Mouse (Mus musculus) macrophage (primary cell): ENCODE data around the gene Hjurp. TPM values are rescaled to one million over a fixed set of nuclear protein-coding genes. Genes with fewer than 3 reads are reported as not detected.

Experiments used
- H3K27ac ChIP-seq: fragments of 350-480 bp; formaldehyde crosslinking; 2 replicates; pipeline ENCODE4 v1.9.0; 2021
- H3K36me3 ChIP-seq: fragments of 350-480 bp; formaldehyde crosslinking; 2 replicates; pipeline ENCODE4 v1.9.0; 2021; ENCODE audit errors: inconsistent target
- H3K4me3 ChIP-seq: fragments of 350-480 bp; formaldehyde crosslinking; 2 replicates; pipeline ENCODE4 v1.9.0; 2021; ENCODE audit errors: inconsistent target
- H3K79me2 ChIP-seq: fragments of 350-480 bp; formaldehyde crosslinking; 2 replicates; pipeline ENCODE4 v1.9.0; 2021; ENCODE audit errors: inconsistent target
- WGBS: methylation state at CpG from one replicate; pipeline ENCODE4 v1.1.7; 2026; ENCODE audit warnings: inconsistent platforms; ENCODE audit not compliant: missing documents; 5-methylcytosine and 5-hydroxymethylcytosine counted together
- polyA plus RNA-seq: library from polyadenylated mRNA; stranded (reverse); fragments of 250-400 nt; gene quantifications from 3 replicates; pipeline ENCODE4 v1.2.4, GENCODE M21; 2018; ENCODE audit warnings: inconsistent platforms
- total RNA-seq, 78 experiments: library from RNA; depleted of rRNA; stranded (reverse); fragments of 250-400 nt; gene quantifications; 1 replicate in 9 of 78; 2 replicates in 24 of 78; 3 replicates in 43 of 78; 4 replicates in 2 of 78; pipeline ENCODE4 v1.2.4; 2018; ENCODE audit warnings: inconsistent platforms in 56 of 78

The Hjurp gene
- total RNA-seq (2018; cell fraction: chromatin; rRNA removed): 100 to 1,000 TPM in 8 of 26 experiments, 10 to 100 TPM in 18; 33.2 to 204 (median 77.5) TPM
- total RNA-seq (2018; cell fraction: cytosol; rRNA removed): 10 to 100 TPM in 17 of 26 experiments, 1 to 10 TPM in 9; 4.8 to 16.1 (median 11.3) TPM
- total RNA-seq (2018; cell fraction: nucleus; rRNA removed): 100 to 1,000 TPM in 1 of 26 experiments, 10 to 100 TPM in 25; 19.9 to 137 (median 39.6) TPM
- polyA plus RNA-seq: 11.5 to 23.0 TPM (median 11.6 TPM) in 3 replicates

GRCm38 (mm10) chr1:88277098-88277817 is at the start of gene Hjurp, which contains the start of gene Trpm8:
Gene Hjurp (minus strand): TSS chr1:88277633.
Gene Trpm8 (plus strand): TSS chr1:88277661.
- H3K36me3 ChIP-seq: peaks cover 11% of the 10 kb centered on the region; the same call in 1 of the 2 replicates
- peaks cover 40% of the 10 kb centered on the region for H3K79me2 ChIP-seq
- H3K4me3 ChIP-seq: peak within 1 kb of the TSS; percentile 56
- H3K27ac ChIP-seq: peak within 1 kb of the TSS; percentile 61
- whole genome bisulfite sequencing: under 1% methylated on average over 50 of the region's 50 CpGs

- 89% methylated on average over 3 of the region's 3 CpGs for WGBS
- Histone ChIP-seq H3K79me2 (no peaks in the 10 kb centered on the region), H3K27ac (no peak overlapping the region), H3K4me3 (no peak overlapping the region), H3K36me3 (no peaks in the 10 kb centered on the region)
Observed at GRCm38 (mm10) chr1:88323101-88323500, 45.7 kb upstream of the Hjurp start.

- H3K79me2 ChIP-seq: no peaks in the 10 kb centered on the region
- H3K27ac ChIP-seq: no peak overlapping the region
- H3K4me3 ChIP-seq: no peak overlapping the region
- no peaks in the 10 kb centered on the region for H3K36me3 ChIP-seq
Observed at GRCm38 (mm10) chr1:88322146-88322545, 44.7 kb upstream of the Hjurp start.

GRCm38 (mm10) chr1:88320821-88321395 is 43.5 kb upstream of the Hjurp start:
- Histone ChIP-seq H3K79me2 (no peaks in the 10 kb centered on the region), H3K27ac (no peak overlapping the region), H3K36me3 (no peaks in the 10 kb centered on the region), H3K4me3 (no peak overlapping the region)
- 83% methylated on average over 7 of the region's 7 CpGs for WGBS

- H3K79me2 ChIP-seq: no peaks in the 10 kb centered on the region
- no peak overlapping the region for H3K27ac ChIP-seq
- no peaks in the 10 kb centered on the region for H3K36me3 ChIP-seq
- 71% methylated on average over 6 of the region's 6 CpGs for WGBS
- H3K4me3 ChIP-seq: no peak overlapping the region
Observed at GRCm38 (mm10) chr1:88318531-88319060, 41.2 kb upstream of the Hjurp start.

GRCm38 (mm10) chr1:88317279-88317678 is 39.8 kb upstream of the Hjurp start:
- Histone ChIP-seq H3K27ac (no peak overlapping the region), H3K79me2 (no peaks in the 10 kb centered on the region), H3K36me3 (no peaks in the 10 kb centered on the region), H3K4me3 (no peak overlapping the region)
- 86% methylated on average over 1 of the region's 1 CpGs for WGBS

GRCm38 (mm10) chr1:88310349-88310748 is 32.9 kb upstream of the Hjurp start:
- no peak overlapping the region for H3K27ac ChIP-seq
- H3K4me3 ChIP-seq: no peak overlapping the region
- H3K36me3 ChIP-seq: no peaks in the 10 kb centered on the region
- 64% methylated on average over 3 of the region's 3 CpGs for WGBS
- no peaks in the 10 kb centered on the region for H3K79me2 ChIP-seq

GRCm38 (mm10) chr1:88309905-88310304 is 32.5 kb upstream of the Hjurp start:
- no peak overlapping the region for H3K4me3 ChIP-seq
- H3K79me2 ChIP-seq: no peaks in the 10 kb centered on the region
- WGBS: 40% methylated on average over 3 of the region's 3 CpGs
- H3K36me3 ChIP-seq: no peaks in the 10 kb centered on the region
- H3K27ac ChIP-seq: no peak overlapping the region

GRCm38 (mm10) chr1:88309020-88309419 is 31.6 kb upstream of the Hjurp start:
- 50% methylated on average over 2 of the region's 2 CpGs for WGBS
- H3K4me3 ChIP-seq: no peak overlapping the region
- no peaks in the 10 kb centered on the region for H3K36me3 ChIP-seq
- H3K79me2 ChIP-seq: no peaks in the 10 kb centered on the region
- no peak overlapping the region for H3K27ac ChIP-seq

GRCm38 (mm10) chr1:88307180-88307579 is 29.7 kb upstream of the Hjurp start:
- H3K79me2 ChIP-seq: no peaks in the 10 kb centered on the region
- no peak overlapping the region for H3K4me3 ChIP-seq
- 67% methylated on average over 12 of the region's 12 CpGs for WGBS
- no peaks in the 10 kb centered on the region for H3K36me3 ChIP-seq
- no peak overlapping the region for H3K27ac ChIP-seq

GRCm38 (mm10) chr1:88306543-88306942 is 29.1 kb upstream of the Hjurp start:
- WGBS: 86% methylated on average over 1 of the region's 1 CpGs
- no peak overlapping the region for H3K27ac ChIP-seq
- H3K79me2 ChIP-seq: no peaks in the 10 kb centered on the region
- H3K36me3 ChIP-seq: no peaks in the 10 kb centered on the region
- no peak overlapping the region for H3K4me3 ChIP-seq

- Histone ChIP-seq H3K36me3 (no peaks in the 10 kb centered on the region), H3K27ac (no peak overlapping the region), H3K79me2 (no peaks in the 10 kb centered on the region), H3K4me3 (no peak overlapping the region)
- 44% methylated on average over 6 of the region's 6 CpGs for WGBS
Observed at GRCm38 (mm10) chr1:88305018-88305795, 27.8 kb upstream of the Hjurp start.

GRCm38 (mm10) chr1:88304261-88304985 is 27.0 kb upstream of the Hjurp start:
- H3K4me3 ChIP-seq: no peak overlapping the region
- no peak overlapping the region for H3K27ac ChIP-seq
- WGBS: 59% methylated on average over 8 of the region's 8 CpGs
- H3K36me3 ChIP-seq: no peaks in the 10 kb centered on the region
- no peaks in the 10 kb centered on the region for H3K79me2 ChIP-seq

- no peaks in the 10 kb centered on the region for H3K79me2 ChIP-seq
- H3K27ac ChIP-seq: no peak overlapping the region
- 66% methylated on average over 6 of the region's 6 CpGs for WGBS
- no peaks in the 10 kb centered on the region for H3K36me3 ChIP-seq
- H3K4me3 ChIP-seq: no peak overlapping the region
Observed at GRCm38 (mm10) chr1:88303762-88304161, 26.3 kb upstream of the Hjurp start.
